Mouse (Mus musculus) lung, adult 2 months (tissue): Measurements from ENCODE around the gene Sh2b3. TPM values are rescaled to one million over a fixed set of nuclear protein-coding genes. Genes with fewer than 3 reads are reported as not detected.

Experiments used
- DNase-seq: peaks from one replicate; pipeline ENCODE4 v3.0.0; 2022
- H3K4me1 ChIP-seq: fragments of 200-500 bp; 2 replicates; pipeline ENCODE4 v1.6.1; 2011; ENCODE audit warnings: low read length; ENCODE audit not compliant: control insufficient read depth, insufficient read depth
- H3K4me3 ChIP-seq: fragments of 200-500 bp; replicated peaks from 2 replicates; pipeline ENCODE3; 2011; ENCODE audit warnings: low read depth, mild to moderate bottlenecking, control low read depth, low read length; ENCODE audit errors: extremely low read depth
- CTCF ChIP-seq: fragments of 200-500 bp; IDR thresholded peaks from 2 replicates; pipeline ENCODE4 v1.5.1; 2011; ENCODE audit warnings: mild to moderate bottlenecking, low read length, control low read depth; ENCODE audit not compliant: insufficient read depth
- POLR2A ChIP-seq: fragments of 200-500 bp; IDR thresholded peaks from 2 replicates; pipeline ENCODE4 v1.6.1; 2011; ENCODE audit warnings: low read depth, mild to moderate bottlenecking, control low read depth, low read length, borderline replicate concordance; ENCODE audit errors: extremely low read depth
- WGBS: fragments of 180-500 bp; shearing (Covaris S2); methylation state at CpG from one replicate; pipeline ENCODE4 v1.1.7; 2018; 5-methylcytosine and 5-hydroxymethylcytosine counted together
- polyA plus RNA-seq: library from polyadenylated mRNA; depleted of rRNA; stranded (reverse); fragments of >200 nt; gene quantifications from 2 replicates; pipeline ENCODE4 v1.2.3, GENCODE M21; 2012; rRNA removed

The Sh2b3 gene
- polyA plus RNA-seq, 1 experiment, result 58.8 TPM

- TF ChIP-seq CTCF, result no peak
- no peak for DNase-seq
- Histone ChIP-seq H3K4me1 (no peaks in the 10 kb centered on the region; the same call in 1 of the 2 replicates), H3K4me3 (no peak overlapping the region)
- WGBS, result 69% methylated on average over 7 of the region's 7 CpGs
These were observed 67.6 kb downstream of the Sh2b3 start for GRCm38 (mm10) chr5:121769827-121770226.

GRCm38 (mm10) chr5:121767564-121767963 lies 69.9 kb downstream of the Sh2b3 start:
- Histone ChIP-seq H3K4me3 (no peak overlapping the region), H3K4me1 (peaks cover 3% of the 10 kb centered on the region)
- 89% methylated on average over 2 of the region's 2 CpGs for WGBS
- TF ChIP-seq CTCF, result no peak
- TF ChIP-seq POLR2A, result no peak
- no peak for DNase-seq

- WGBS, result 73% methylated on average over 4 of the region's 4 CpGs
- no peak for TF ChIP-seq CTCF
- TF ChIP-seq POLR2A, result no peak
- DNase-seq, result no peak
- Histone ChIP-seq H3K4me1 (peaks cover 3% of the 10 kb centered on the region), H3K4me3 (no peak overlapping the region)
These were observed 71.2 kb downstream of the Sh2b3 start for GRCm38 (mm10) chr5:121766038-121766773.

Other genes with a start within 250 kb of the Sh2b3 start
- gene Aldh2, start 243.8 kb downstream of the Sh2b3 start, polyA plus RNA-seq, result 1,209 and 1,438 TPM in 2 replicates
- 10.1 and 10.3 TPM in 2 replicates for gene Acad12, start 218.7 kb downstream of the Sh2b3 start, polyA plus RNA-seq
- gene Acad10, start 177.1 kb downstream of the Sh2b3 start, polyA plus RNA-seq, result 6.1 and 7.0 TPM in 2 replicates
- gene Brap, start 177.1 kb downstream of the Sh2b3 start, polyA plus RNA-seq, result 28.8 and 30.6 TPM in 2 replicates
- 107 and 108 TPM in 2 replicates for gene Atxn2, start 126.3 kb downstream of the Sh2b3 start, polyA plus RNA-seq
- gene Pheta1, start 11.3 kb upstream of the Sh2b3 start, polyA plus RNA-seq, result 20.4 and 25.3 TPM in 2 replicates
- gene Cux2, start 212.5 kb upstream of the Sh2b3 start, polyA plus RNA-seq, result 5.6 and 6.4 TPM in 2 replicates